Comparison of ENCODE assay signal across 21 mouse cellular contexts in the genomic region with DNA sequence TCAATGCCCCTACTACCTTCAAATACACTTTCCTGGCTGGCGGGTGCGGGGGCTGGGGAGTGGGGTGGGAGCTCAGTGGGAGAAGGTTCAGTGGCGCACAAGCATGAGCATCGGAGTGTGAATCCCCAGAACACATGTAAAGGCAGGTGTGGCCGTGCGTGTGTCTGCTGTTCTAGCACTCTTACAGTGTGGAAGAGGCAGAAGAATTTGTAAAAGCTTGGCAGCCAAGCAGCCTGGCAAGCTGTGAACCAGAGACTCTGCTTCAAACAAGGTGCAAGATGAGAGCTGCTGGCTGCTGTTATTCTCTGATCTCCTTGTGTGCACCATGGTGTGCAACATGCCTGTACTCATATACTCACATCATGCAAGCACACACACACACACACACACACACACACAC.
"Had no signal": no experiment of that assay in that cellular context is flagged by ENCODE, and none has a peak within 500 bp of the region (broad histone marks: within the 10 kb centered on the region; RNA-seq: fewer than 3 reads in every experiment).

No protein-coding gene starts in this region.

- H3K4me2 ChIP-seq: limb, embryonic 12.5 days; limb, embryonic 15.5 days; liver, embryonic 11.5 days; lung, embryonic 15.5 days; midbrain, embryonic 11.5 days; neural tube, embryonic 12.5 days; neural tube, embryonic 15.5 days had no signal

- H3K27me3 ChIP-seq: limb, embryonic 12.5 days; limb, embryonic 15.5 days; lung, embryonic 15.5 days; neural tube, embryonic 12.5 days; neural tube, embryonic 15.5 days had no signal

- H3K4me1 ChIP-seq: limb, embryonic 12.5 days; limb, embryonic 15.5 days; neural tube, embryonic 12.5 days; neural tube, embryonic 15.5 days had no signal

- H3K9ac ChIP-seq: limb, embryonic 12.5 days; limb, embryonic 15.5 days; liver, embryonic 14.5 days; liver, postnatal 0 days; lung, embryonic 15.5 days; neural tube, embryonic 12.5 days; neural tube, embryonic 15.5 days had no signal

- DNase-seq: kidney, adult 2 months; kidney, postnatal 25 days; layer of hippocampus, adult 9-11 months; left cerebral cortex, postnatal 4 days; liver, postnatal 0 days; lung, postnatal 14 days; lung, postnatal 4 days; midbrain, embryonic 14.5 days; thymus, postnatal 25 days had no signal

- ATAC-seq: intestine, postnatal 0 days; liver, postnatal 0 days had no signal

- H3K27ac ChIP-seq: kidney, postnatal 0 days; layer of hippocampus, adult 2 months; limb, embryonic 12.5 days; limb, embryonic 15.5 days; liver, embryonic 14.5 days; neural tube, embryonic 12.5 days; neural tube, embryonic 15.5 days; stomach, postnatal 0 days had no signal

- H3K4me3 ChIP-seq: layer of hippocampus, adult 2 months; limb, embryonic 12.5 days; limb, embryonic 15.5 days; lung, embryonic 15.5 days; neural tube, embryonic 12.5 days; neural tube, embryonic 15.5 days had no signal

- H3K9me3 ChIP-seq: limb, embryonic 12.5 days; limb, embryonic 15.5 days; lung, embryonic 15.5 days; neural tube, embryonic 12.5 days; neural tube, embryonic 15.5 days had no signal

- H3K36me3 ChIP-seq: limb, embryonic 12.5 days; limb, embryonic 15.5 days; lung, embryonic 15.5 days; neural tube, embryonic 12.5 days; neural tube, embryonic 15.5 days had no signal
